ENCODE assay signal across 8 mouse cellular contexts in genomic region chr12:44858110-44858885, GRCm38 (mm10).
DNase-seq lines count a peak whose midpoint lies in the region; ATAC-seq and TF ChIP-seq lines count a peak whose summit lies in the region.

No protein-coding gene starts in this region.

- no peak overlapping the region for H3K4me2 ChIP-seq in hindbrain, embryonic 11.5 days (replicated peaks; ENCODE audit: low read depth, low read length)
- no peak overlapping the region for H3K4me2 ChIP-seq in hindbrain, postnatal 0 days (ENCODE audit: low read depth, low read length)
- H3K4me2 ChIP-seq in stomach, embryonic 16.5 days (ENCODE audit: low read depth, low read length), result no peak overlapping the region

- no peak overlapping the region for H3K4me3 ChIP-seq in hindbrain, embryonic 11.5 days (ENCODE audit: low read depth, low read length)
- no peak overlapping the region for H3K4me3 ChIP-seq in hindbrain, embryonic 10.5 days
- H3K4me3 ChIP-seq in hindbrain, postnatal 0 days (ENCODE audit: low read length), result no peak overlapping the region
- no peak overlapping the region for H3K4me3 ChIP-seq in left cerebral cortex, adult 2 months
- H3K4me3 ChIP-seq in stomach, embryonic 16.5 days (replicated peaks; ENCODE audit: low read length), result no peak overlapping the region

- peak; percentile 19 for DNase-seq in hindbrain, embryonic 11.5 days (ENCODE audit: low spot score)
- DNase-seq in hindbrain, embryonic 10.5 days (ENCODE audit: low spot score), result no peak
- peak; percentile 12 to 30 for DNase-seq in cerebellum, postnatal 25 days
- peak; percentile 69 for DNase-seq in gastrocnemius, postnatal 25 days
- peak; percentile 47 for DNase-seq in hindbrain, postnatal 0 days (ENCODE audit: low spot score)
- peak; percentile 48 to 58 for DNase-seq in left cerebral cortex, adult 2 months (ENCODE audit: extremely low spot score in 1 of 2, low spot score in 2 of 2)

- intact Hi-C loops in left cerebral cortex, adult 2 months (cut with DNase I), result loop anchor here (5.0 kb wide), 1 partner anchor 154 kb away; no protein-coding TSS in a partner anchor

- 62% methylated on average over 4 of the region's 4 CpGs for WGBS in hindbrain, embryonic 11.5 days
- 83% methylated on average over 4 of the region's 4 CpGs for WGBS in hindbrain, embryonic 10.5 days
- 34% methylated on average over 4 of the region's 4 CpGs for WGBS in hindbrain, postnatal 0 days
- 34% methylated on average over 4 of the region's 4 CpGs for WGBS in stomach, embryonic 16.5 days

- H3K9me3 ChIP-seq in hindbrain, embryonic 11.5 days (ENCODE audit: control insufficient read depth, low read length), result no peaks in the 10 kb centered on the region
- H3K9me3 ChIP-seq in hindbrain, embryonic 10.5 days, result no peaks in the 10 kb centered on the region
- no peaks in the 10 kb centered on the region for H3K9me3 ChIP-seq in hindbrain, postnatal 0 days (ENCODE audit: low read length)
- no peaks in the 10 kb centered on the region for H3K9me3 ChIP-seq in stomach, embryonic 16.5 days (replicated peaks; ENCODE audit: control insufficient read depth, low read length)

- no peaks in the 10 kb centered on the region for H3K36me3 ChIP-seq in hindbrain, embryonic 11.5 days (ENCODE audit: control insufficient read depth, insufficient read depth, low read length)
- no peaks in the 10 kb centered on the region for H3K36me3 ChIP-seq in hindbrain, embryonic 10.5 days
- no peaks in the 10 kb centered on the region for H3K36me3 ChIP-seq in hindbrain, postnatal 0 days (ENCODE audit: insufficient read depth, low read length)
- no peaks in the 10 kb centered on the region for H3K36me3 ChIP-seq in stomach, embryonic 16.5 days (ENCODE audit: control insufficient read depth, insufficient read depth, low read length)

- no peaks in the 10 kb centered on the region for H3K27me3 ChIP-seq in hindbrain, embryonic 11.5 days (ENCODE audit: control insufficient read depth, insufficient read depth, low read length)
- H3K27me3 ChIP-seq in hindbrain, embryonic 10.5 days (ENCODE audit: insufficient read depth, poor library complexity, severe bottlenecking), result no peaks in the 10 kb centered on the region
- no peaks in the 10 kb centered on the region for H3K27me3 ChIP-seq in hindbrain, postnatal 0 days (ENCODE audit: insufficient read depth, low read length)
- H3K27me3 ChIP-seq in stomach, embryonic 16.5 days (ENCODE audit: control insufficient read depth, insufficient read depth, low read length), result no peaks in the 10 kb centered on the region

- H3K4me1 ChIP-seq in hindbrain, embryonic 11.5 days (replicated peaks; ENCODE audit: control insufficient read depth, insufficient read depth, low read length), result no peaks in the 10 kb centered on the region
- 0 out of 2 replicates have a peak, but pooled peaks cover 3% of the 10 kb centered on the region for H3K4me1 ChIP-seq in hindbrain, embryonic 10.5 days (replicated peaks)
- no peaks in the 10 kb centered on the region for H3K4me1 ChIP-seq in hindbrain, postnatal 0 days (ENCODE audit: insufficient read depth, low read length)
- peaks cover 2% of the 10 kb centered on the region for H3K4me1 ChIP-seq in stomach, embryonic 16.5 days (ENCODE audit: control insufficient read depth, insufficient read depth, low read length)

- TF ChIP-seq CTCF in hindbrain, postnatal 0 days (IDR thresholded peaks at IDR 0.05; ENCODE audit: low read depth), result no peak
- no peak for TF ChIP-seq CTCF in left cerebral cortex, adult 2 months (IDR thresholded peaks at IDR 0.05)

- H3K9ac ChIP-seq in hindbrain, embryonic 11.5 days (ENCODE audit: low read depth, low read length), result no peak overlapping the region
- no peak overlapping the region for H3K9ac ChIP-seq in hindbrain, postnatal 0 days (replicated peaks; ENCODE audit: low read length)
- H3K9ac ChIP-seq in stomach, embryonic 16.5 days (ENCODE audit: low read length), result no peak overlapping the region

- no peak overlapping the region for H3K27ac ChIP-seq in hindbrain, embryonic 11.5 days (ENCODE audit: low read depth, low read length)
- H3K27ac ChIP-seq in hindbrain, embryonic 10.5 days, result no peak overlapping the region
- no peak overlapping the region for H3K27ac ChIP-seq in hindbrain, postnatal 0 days
- H3K27ac ChIP-seq in left cerebral cortex, adult 2 months, result no peak overlapping the region; the same call in 1 of the 2 replicates
- H3K27ac ChIP-seq in stomach, embryonic 16.5 days (ENCODE audit: low read length), result no peak overlapping the region

- ATAC-seq in hindbrain, embryonic 11.5 days (ENCODE audit: low FRiP score), result 0 out of 2 replicates have a peak, but pooled peaks have one; percentile 27
- 0 out of 2 replicates have a peak, but pooled peaks have one; percentile 49 for ATAC-seq in hindbrain, postnatal 0 days
- peak; percentile 94 for ATAC-seq in megakaryocyte, adult 5-6 weeks (ENCODE audit: poor library complexity, severe bottlenecking)
- peak; percentile 75 for ATAC-seq in stomach, embryonic 16.5 days (ENCODE audit: insufficient read depth, low FRiP score)

Comparison
In these comparisons a context has a peak if more than half of its experiments do, and no peak if none do; other contexts are left out.
1. ATAC-seq: peak in every context shown above with its lines; median percentile 94 in megakaryocyte, adult 5-6 weeks; 75 in stomach, embryonic 16.5 days; 49 in hindbrain, postnatal 0 days; 27 in hindbrain, embryonic 11.5 days.